Mouse (Mus musculus) MEL (cell line): ENCODE measurements around the gene Eapp. TPM values are rescaled to one million over a fixed set of nuclear protein-coding genes. Genes with fewer than 3 reads are reported as not detected.

Experiments
- DNase-seq: peaks from one replicate; pipeline ENCODE4 v3.0.0; 2011; ENCODE audit warnings: low read depth, low spot score
- H3K27ac ChIP-seq: 2 replicates; pipeline ENCODE4 v1.5.1; 2012; ENCODE audit warnings: low read depth, mild to moderate bottlenecking, control low read depth, low read length, moderate library complexity; ENCODE audit not compliant: control insufficient read depth
- H3K27me3 ChIP-seq, 2 experiments: fragments of 150-350 bp in 1 of 2; sonication (generic) in 1 of 2; 2 replicates each; pipeline ENCODE4 v1.6.1; 2012; ENCODE audit warnings: low read length in 2 of 2, mild to moderate bottlenecking in 2 of 2, improper control_type of control experiment in 1 of 2, moderate library complexity in 1 of 2; ENCODE audit not compliant: insufficient read depth in 2 of 2, control insufficient read depth in 1 of 2
- H3K36me3 ChIP-seq, 2 experiments: 2 replicates each; pipeline ENCODE4 v1.6.1; 2012 to 2014; ENCODE audit warnings: low read length in 2 of 2, improper control_type of control experiment in 1 of 2, inconsistent platforms in 1 of 2, mild to moderate bottlenecking in 1 of 2; ENCODE audit not compliant: insufficient read depth in 2 of 2, control insufficient read depth in 1 of 2
- H3K4me1 ChIP-seq, 2 experiments: fragments of 150-350 bp in 1 of 2; sonication (generic) in 1 of 2; 2 replicates each; pipeline ENCODE4 v1.6.1; 2012; ENCODE audit warnings: low read length in 2 of 2, improper control_type of control experiment in 1 of 2, mild to moderate bottlenecking in 1 of 2; ENCODE audit not compliant: insufficient read depth in 2 of 2, control insufficient read depth in 1 of 2
- H3K4me3 ChIP-seq, 2 experiments: fragments of 150-350 bp in 1 of 2; sonication (generic) in 1 of 2; 2 replicates each; pipeline ENCODE4 v1.5.1; 2012; ENCODE audit warnings: low read depth in 2 of 2, low read length in 2 of 2, mild to moderate bottlenecking in 2 of 2, moderate library complexity in 2 of 2, control low read depth in 1 of 2, improper control_type of control experiment in 1 of 2; ENCODE audit not compliant: control insufficient read depth in 1 of 2, insufficient read depth in 1 of 2
- H3K79me2 ChIP-seq: 2 replicates; pipeline ENCODE4 v1.6.1; 2012; ENCODE audit warnings: mild to moderate bottlenecking, low read length, moderate library complexity; ENCODE audit not compliant: control insufficient read depth, poor library complexity, insufficient read depth
- H3K9ac ChIP-seq: 2 replicates; pipeline ENCODE4 v1.6.1; 2012; ENCODE audit warnings: low read depth, mild to moderate bottlenecking, control low read depth, low read length, moderate library complexity; ENCODE audit not compliant: control insufficient read depth, poor library complexity, severe bottlenecking
- H3K9me3 ChIP-seq: fragments of 150-350 bp; sonication (generic); replicated peaks from 2 replicates; pipeline ENCODE4 v1.6.1; 2012; ENCODE audit warnings: mild to moderate bottlenecking, low read length, improper control_type of control experiment, moderate library complexity; ENCODE audit not compliant: insufficient read depth
- CHD1 ChIP-seq: IDR thresholded peaks from 2 replicates; pipeline ENCODE4 v1.6.1; 2012; ENCODE audit warnings: low read depth, mild to moderate bottlenecking, inconsistent platforms, low read length, improper control_type of control experiment
- CHD2 ChIP-seq: IDR thresholded peaks from 2 replicates; pipeline ENCODE4 v1.6.1; 2011; ENCODE audit warnings: low read length, improper control_type of control experiment
- CTCF ChIP-seq, 3 experiments: IDR thresholded peaks in 2 of 3; conservative IDR thresholded peaks in 1 of 3; 2 replicates each; pipeline ENCODE4 v1.5.1; 2011 to 2012; ENCODE audit warnings: low read length in 3 of 3, low read depth in 2 of 3, mild to moderate bottlenecking in 2 of 3, improper control_type of control experiment in 1 of 3, inconsistent platforms in 1 of 3, mixed read lengths in 1 of 3, moderate library complexity in 1 of 3; ENCODE audit not compliant: control insufficient read depth in 1 of 3, insufficient read depth in 1 of 3, poor library complexity in 1 of 3, severe bottlenecking in 1 of 3
- ELF1 ChIP-seq: IDR thresholded peaks from 2 replicates; pipeline ENCODE4 v1.6.1; 2014; ENCODE audit warnings: low read depth, mild to moderate bottlenecking, inconsistent platforms, low read length, improper control_type of control experiment, moderate library complexity
- ETS1 ChIP-seq: IDR thresholded peaks from 2 replicates; pipeline ENCODE4 v1.6.1; 2012; ENCODE audit warnings: low read depth, mild to moderate bottlenecking, inconsistent platforms, low read length, improper control_type of control experiment, moderate library complexity
- GABPA ChIP-seq: IDR thresholded peaks from 2 replicates; pipeline ENCODE4 v1.6.1; 2012; ENCODE audit warnings: low read depth, mild to moderate bottlenecking, inconsistent platforms, low read length, improper control_type of control experiment, moderate library complexity
- GATA1 ChIP-seq: IDR thresholded peaks from 2 replicates; pipeline ENCODE4 v1.6.1; 2011; ENCODE audit warnings: low read depth, low read length, improper control_type of control experiment
- HCFC1 ChIP-seq: IDR thresholded peaks from 2 replicates; pipeline ENCODE4 v1.6.1; 2012; ENCODE audit warnings: low read depth, mild to moderate bottlenecking, inconsistent platforms, low read length, improper control_type of control experiment, moderate library complexity
- MAFK ChIP-seq: IDR thresholded peaks from 2 replicates; pipeline ENCODE4 v1.6.1; 2011; ENCODE audit warnings: low read depth, mild to moderate bottlenecking, low read length, improper control_type of control experiment, borderline replicate concordance
- POLR2A ChIP-seq, 2 experiments: IDR thresholded peaks; 2 replicates each; pipeline ENCODE4 v1.6.1; 2011 to 2012; ENCODE audit warnings: low read length in 2 of 2, mild to moderate bottlenecking in 2 of 2, control low read depth in 1 of 2, improper control_type of control experiment in 1 of 2, low read depth in 1 of 2, moderate library complexity in 1 of 2; ENCODE audit not compliant: control insufficient read depth in 1 of 2, insufficient read depth in 1 of 2, poor library complexity in 1 of 2
- SMC3 ChIP-seq: IDR thresholded peaks from 2 replicates; pipeline ENCODE4 v1.6.1; 2011; ENCODE audit warnings: low read depth, low read length, improper control_type of control experiment
- TCF12 ChIP-seq: IDR thresholded peaks from 2 replicates; pipeline ENCODE4 v1.6.1; 2014; ENCODE audit warnings: low read depth, mild to moderate bottlenecking, inconsistent platforms, low read length, improper control_type of control experiment, moderate library complexity
- UBTF ChIP-seq: IDR thresholded peaks from 2 replicates; pipeline ENCODE4 v1.6.1; 2012; ENCODE audit warnings: low read depth, mild to moderate bottlenecking, inconsistent platforms, low read length, improper control_type of control experiment, moderate library complexity, borderline replicate concordance; ENCODE audit not compliant: insufficient read depth
- USF1 ChIP-seq: IDR thresholded peaks from 2 replicates; pipeline ENCODE4 v1.6.1; 2014; ENCODE audit warnings: low read depth, mild to moderate bottlenecking, inconsistent platforms, low read length, improper control_type of control experiment, moderate library complexity
- USF2 ChIP-seq, 2 experiments: IDR thresholded peaks; 2 replicates each; pipeline ENCODE4 v1.6.1; 2011 to 2012; ENCODE audit warnings: improper control_type of control experiment in 2 of 2, low read length in 2 of 2, borderline replicate concordance in 1 of 2, inconsistent platforms in 1 of 2, low read depth in 1 of 2, mild to moderate bottlenecking in 1 of 2; ENCODE audit not compliant: insufficient read depth in 1 of 2
- ZMIZ1 ChIP-seq: IDR thresholded peaks from 2 replicates; pipeline ENCODE4 v1.6.1; 2012; ENCODE audit warnings: low read depth, mild to moderate bottlenecking, inconsistent platforms, low read length, improper control_type of control experiment, moderate library complexity
- polyA plus RNA-seq, 2 experiments: library from polyadenylated mRNA; stranded (reverse) in 1 of 2; unstranded in 1 of 2; fragments of >175 nt in 1 of 2; fragments of >200 nt in 1 of 2; gene quantifications; 2 replicates each; pipeline versions ENCODE4 v1.2.1 to v1.2.4; 2012; ENCODE audit warnings: low replicate concordance in 2 of 2, low read depth in 1 of 2; ENCODE audit not compliant: insufficient read length in 2 of 2, insufficient read depth in 1 of 2, missing spikeins in 1 of 2
- total RNA-seq: library from RNA; depleted of rRNA; stranded (reverse); fragments of 300-350 nt; gene quantifications from 2 replicates; pipeline ENCODE4 v1.2.3, GENCODE M21; 2012

Gene Eapp
- total and polyA plus RNA-seq, 3 experiments, result 50.4 to 50.7 TPM; not detected in 1

GRCm38 (mm10) chr12:54675396-54675795, 20.3 kb downstream of the Eapp start:
- no peak for DNase-seq
- Histone ChIP-seq H3K27ac (no peak overlapping the region), H3K36me3 (peaks cover 2 to 18% of the 10 kb centered on the region in 2 experiments), H3K79me2 (no peaks in the 10 kb centered on the region), H3K4me1 (no peaks in the 10 kb centered on the region; a peak in 1 of 4 replicates), H3K27me3 (no peaks in the 10 kb centered on the region), H3K9ac (no peak overlapping the region), H3K9me3 (no peaks in the 10 kb centered on the region), H3K4me3 (no peak overlapping the region)
- TF ChIP-seq SMC3 (0 out of 2 replicates have a peak, but pooled peaks have one; percentile 13), CTCF (IDR thresholded peaks at IDR 0.05 in 2 of 3, conservative IDR thresholded peaks at IDR 0.05 in 1 of 3; ENCODE audit: control insufficient read depth in 1 of 3, insufficient read depth in 1 of 3, low read depth in 2 of 3, low read length in 3 of 3, poor library complexity in 1 of 3, severe bottlenecking in 1 of 3) (peak in 2 of 3 experiments; percentile 16 to 35; a peak in 3 of 6 replicates), POLR2A (IDR thresholded peaks at IDR 0.05; ENCODE audit: control insufficient read depth in 1 of 2, insufficient read depth in 1 of 2, low read depth in 1 of 2, low read length in 2 of 2, poor library complexity in 1 of 2) (no peak)

DNA sequence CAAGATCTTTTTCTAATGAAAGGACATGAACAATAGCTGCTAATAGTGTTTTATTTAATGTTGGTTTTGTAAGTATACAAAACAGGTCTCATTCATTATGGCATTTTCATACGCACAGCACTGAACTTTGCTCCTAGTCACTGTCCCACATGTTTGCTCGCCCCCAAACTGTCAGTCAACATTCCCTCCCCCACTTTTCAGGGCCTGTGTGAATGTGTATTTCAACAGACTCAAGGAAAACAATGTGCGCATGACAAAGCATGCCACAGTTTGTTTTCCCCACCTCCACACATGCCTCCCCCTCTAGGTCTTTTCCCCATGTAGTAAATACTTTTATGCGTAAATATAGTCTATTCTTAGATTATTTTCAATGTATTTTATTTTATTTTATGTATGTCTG, 24.4 kb downstream of the Eapp start:
- H3K27ac ChIP-seq, result no peak overlapping the region
- no peaks in the 10 kb centered on the region for H3K4me1 ChIP-seq
- H3K9ac ChIP-seq, result no peak overlapping the region
- H3K79me2 ChIP-seq, result no peaks in the 10 kb centered on the region
- H3K4me3 ChIP-seq, result no peak overlapping the region
- TF ChIP-seq ZMIZ1 (no peak), POLR2A (IDR thresholded peaks at IDR 0.05; ENCODE audit: control insufficient read depth in 1 of 2, insufficient read depth in 1 of 2, low read depth in 1 of 2, low read length in 2 of 2, poor library complexity in 1 of 2) (no peak), GATA1 (no peak), UBTF (no peak), ETS1 (no peak), MAFK (no peak), HCFC1 (no peak), CTCF (IDR thresholded peaks at IDR 0.05 in 2 of 3, conservative IDR thresholded peaks at IDR 0.05 in 1 of 3; ENCODE audit: control insufficient read depth in 1 of 3, insufficient read depth in 1 of 3, low read depth in 2 of 3, low read length in 3 of 3, poor library complexity in 1 of 3, severe bottlenecking in 1 of 3) (no peak), USF2 (IDR thresholded peaks at IDR 0.05; ENCODE audit: borderline replicate concordance in 1 of 2, insufficient read depth in 1 of 2, low read depth in 1 of 2, low read length in 2 of 2) (no peak), CHD1 (no peak), USF1 (no peak), ELF1 (no peak), GABPA (no peak), TCF12 (no peak), CHD2 (no peak)
- no peaks in the 10 kb centered on the region for H3K9me3 ChIP-seq
- no peak for DNase-seq
- no peaks in the 10 kb centered on the region for H3K27me3 ChIP-seq
- H3K36me3 ChIP-seq, result peaks cover 0 to 11% of the 10 kb centered on the region in 2 experiments; a peak in 2 of 4 replicates
